Mouse (Mus musculus) monocyte, adult 5-6 weeks (primary cell): ENCODE measurements around the gene Olfr1444. TPM values are rescaled to one million over a fixed set of nuclear protein-coding genes. Genes with fewer than 3 reads are reported as not detected.
A peak's percentile ranks its signal among the peaks of the same experiment; 100 is the strongest.

ENCODE experiments used
- ATAC-seq: fragments of 153-309, 156-312 bp; replicated peaks from 2 replicates; pipeline ENCODE4 v1.8.0; 2017; ENCODE audit warnings: mild to moderate bottlenecking; ENCODE audit not compliant: low TSS enrichment, insufficient number of reproducible peaks, severe bottlenecking, poor library complexity, low FRiP score
- total RNA-seq: library from RNA; stranded (forward); fragments of 200-1000, 200-491, 200-594 nt; gene quantifications from 3 replicates; pipeline ENCODE4 v1.2.3, GENCODE M21; 2017

Olfr1444 gene
- not detected in 3 replicates for total RNA-seq

- ATAC-seq = no peak
Measured at GRCm38 (mm10) chr19:12856983-12857382, at the start of gene Olfr1444. Olfr1444 (plus strand) TSS chr19:12857283.

- no peak for ATAC-seq
Measured at GRCm38 (mm10) chr19:12812644-12813364, 44.3 kb upstream of the Olfr1444 start.

GRCm38 (mm10) chr19:12813883-12814282 is 43.2 kb upstream of the Olfr1444 start:
- ATAC-seq = no peak

- peak; percentile 27; the same call in 1 of the 2 replicates for ATAC-seq
Measured at GRCm38 (mm10) chr19:12818507-12818906, 38.6 kb upstream of the Olfr1444 start.

- peak; percentile 65 for ATAC-seq
Measured at GRCm38 (mm10) chr19:12820383-12820782, 36.7 kb upstream of the Olfr1444 start.

- no peak for ATAC-seq
Measured at GRCm38 (mm10) chr19:12824549-12824948, 32.5 kb upstream of the Olfr1444 start.

GRCm38 (mm10) chr19:12830823-12831430 is 26.2 kb upstream of the Olfr1444 start:
- ATAC-seq = no peak

GRCm38 (mm10) chr19:12831559-12831958 is 25.5 kb upstream of the Olfr1444 start:
- ATAC-seq = no peak

- peak; percentile 91 for ATAC-seq
Measured at GRCm38 (mm10) chr19:12833625-12834024, 23.5 kb upstream of the Olfr1444 start.

- ATAC-seq = no peak
Measured at GRCm38 (mm10) chr19:12838507-12838906, 18.6 kb upstream of the Olfr1444 start.

GRCm38 (mm10) chr19:12846382-12846781 is 10.7 kb upstream of the Olfr1444 start, which contains the start of gene Gm5244:
Gm5244 (plus strand) TSS chr19:12846682.
- no peak for ATAC-seq

- no peak for ATAC-seq
Measured at GRCm38 (mm10) chr19:12883555-12883954, 26.5 kb downstream of the Olfr1444 start, which contains the start of gene Olfr1445. Olfr1445 (plus strand) TSS chr19:12883855.

- ATAC-seq = no peak
Measured at GRCm38 (mm10) chr19:12893424-12893823, 36.3 kb downstream of the Olfr1444 start, which contains the start of gene Olfr1446. Olfr1446 (minus strand) TSS chr19:12893524.

GRCm38 (mm10) chr19:12903643-12904042 is 46.6 kb downstream of the Olfr1444 start, which contains the start of gene Olfr1447:
Olfr1447 (minus strand) TSS chr19:12903743.
- ATAC-seq = no peak

Other genes with a start within 250 kb of the Olfr1444 start
- not detected in 3 replicates for gene Glyat, start 224.0 kb upstream of the Olfr1444 start, total RNA-seq
- gene Olfr1442, start 186.8 kb upstream of the Olfr1444 start, total RNA-seq = not detected in 3 replicates
- gene Olfr1443, start 179.2 kb upstream of the Olfr1444 start, total RNA-seq = not detected in 3 replicates
- gene Keg1, start 161.5 kb upstream of the Olfr1444 start, total RNA-seq = not detected in 3 replicates
- gene Cntf, start 91.7 kb upstream of the Olfr1444 start, total RNA-seq = 2.2 to 4.7 TPM (median 3.5 TPM) in 3 replicates
- gene Zfp91, start 61.2 kb upstream of the Olfr1444 start, total RNA-seq = 101 to 112 TPM (median 106 TPM) in 3 replicates
- gene Lpxn, start 61.1 kb upstream of the Olfr1444 start, total RNA-seq = 25.8 to 41.6 TPM (median 26.1 TPM) in 3 replicates
- gene Gm5244, start 10.6 kb upstream of the Olfr1444 start, total RNA-seq = 1.4 to 4.1 TPM in 2 of 3 replicates, not detected in the other
- 1.3 TPM in 1 of 3 replicates, not detected in the others for gene Olfr1445, start 26.6 kb downstream of the Olfr1444 start, total RNA-seq
- not detected in 3 replicates for gene Olfr1446, start 36.2 kb downstream of the Olfr1444 start, total RNA-seq
- gene Olfr1447, start 46.5 kb downstream of the Olfr1444 start, total RNA-seq = not detected in 3 replicates
- not detected in 3 replicates for gene Olfr1448, start 67.1 kb downstream of the Olfr1444 start, total RNA-seq
- gene Olfr1449, start 73.6 kb downstream of the Olfr1444 start, total RNA-seq = not detected in 3 replicates
- not detected in 3 replicates for gene Olfr1450, start 93.0 kb downstream of the Olfr1444 start, total RNA-seq
- gene Olfr1451, start 137.7 kb downstream of the Olfr1444 start, total RNA-seq = not detected in 3 replicates
- not detected in 3 replicates for gene Olfr1453, start 171.0 kb downstream of the Olfr1444 start, total RNA-seq
- not detected in 3 replicates for gene Olfr1454, start 203.3 kb downstream of the Olfr1444 start, total RNA-seq
- gene Olfr1457, start 240.6 kb downstream of the Olfr1444 start, total RNA-seq = not detected in 3 replicates
- gene Olfr1458, start 249.5 kb downstream of the Olfr1444 start, total RNA-seq = not detected in 3 replicates